Mouse (Mus musculus): ENCODE data around the gene Manbal. TPM values are rescaled to one million over a fixed set of nuclear protein-coding genes. Genes with fewer than 3 reads are reported as not detected.
A peak's percentile ranks its signal among the peaks of the same experiment; 100 is the strongest.

Gene Manbal
- polyA plus RNA-seq, 1 experiment from 2014 or later: 83.7 TPM

DNA sequence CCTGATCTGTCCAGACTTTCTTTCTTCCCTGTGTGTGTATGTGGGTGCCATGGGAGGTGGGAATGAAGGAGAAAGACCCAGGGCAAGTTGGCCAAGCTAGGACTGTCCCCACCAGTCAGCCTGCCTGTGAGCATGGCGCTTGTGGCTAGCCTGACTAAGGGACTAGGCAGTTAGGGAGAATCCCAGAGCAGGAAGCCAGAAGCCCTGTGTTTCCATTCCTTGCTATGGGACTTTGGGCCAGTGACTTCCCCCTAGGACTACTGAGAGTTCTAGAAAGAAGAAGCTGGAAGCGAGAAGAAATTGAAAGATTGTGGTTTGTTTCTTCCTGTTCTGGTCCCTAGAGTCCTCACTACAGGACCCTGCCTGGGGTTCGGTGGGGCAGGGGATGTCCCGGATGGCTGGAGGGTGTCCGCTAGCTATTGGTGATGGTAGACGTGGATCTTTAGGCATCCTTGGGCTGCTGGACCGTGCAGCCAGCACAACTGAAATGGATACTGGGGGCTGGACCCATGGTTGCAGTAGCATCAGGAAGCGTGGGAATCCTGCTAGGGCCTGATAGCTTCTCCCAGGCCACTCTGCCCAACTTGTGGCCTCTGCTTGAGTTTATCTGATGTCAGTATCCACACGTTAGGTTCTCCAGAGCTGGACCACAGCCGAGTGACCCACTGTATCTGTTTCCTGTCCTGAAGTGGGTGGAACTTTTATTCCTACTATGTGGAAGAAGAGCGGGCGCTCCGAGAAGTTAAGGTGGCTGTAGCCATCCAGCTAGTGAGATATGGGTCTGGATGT is 61.2 kb downstream of the Manbal start:
- Histone ChIP-seq H3K27me3 (ENCODE audit: insufficient read depth, low read length) (no peaks in the 10 kb centered on the region), H3K4me1 (ENCODE audit: insufficient read depth, low read length) (peaks cover 54% of the 10 kb centered on the region), H3K4me3 (ENCODE audit: low read length) (no peak overlapping the region), H3K36me3 (ENCODE audit: insufficient read depth, low read length) (peaks cover 3% of the 10 kb centered on the region; the same call in 1 of the 2 replicates), H3K4me2 (replicated peaks; ENCODE audit: low read depth, low read length) (no peak overlapping the region), H3K9ac (replicated peaks; ENCODE audit: low read length) (no peak overlapping the region), H3K9me3 (ENCODE audit: low read length) (no peaks in the 10 kb centered on the region), H3K27ac (ENCODE audit: low read length) (no peak overlapping the region)
- 72% methylated on average over 13 of the region's 13 CpGs for WGBS
- no peak for ATAC-seq (ENCODE audit: low FRiP score, low TSS enrichment)

DNA sequence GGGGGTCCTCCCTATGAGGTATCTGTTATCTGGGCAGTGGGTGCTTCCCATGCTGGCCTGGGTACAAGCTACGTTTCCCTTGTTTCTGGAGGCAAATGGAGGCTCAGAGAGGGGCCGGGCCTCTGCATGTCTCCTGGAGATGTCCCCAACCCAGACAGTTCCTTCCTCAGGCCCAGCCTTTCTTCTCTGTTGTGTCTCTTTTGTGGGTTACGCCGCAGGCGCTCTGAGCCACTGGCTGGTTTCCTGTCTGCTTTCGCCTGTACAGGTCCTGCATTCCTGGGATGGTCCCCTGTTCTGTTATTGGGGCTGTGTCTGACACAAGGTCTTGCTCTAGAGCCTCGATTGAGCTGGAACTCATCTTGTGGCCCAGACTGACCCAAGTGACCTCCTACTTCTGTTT is 62.3 kb downstream of the Manbal start:
- H3K9me3 ChIP-seq (ENCODE audit: low read length): no peaks in the 10 kb centered on the region
- peaks cover 3% of the 10 kb centered on the region; the same call in 1 of the 2 replicates for H3K36me3 ChIP-seq (ENCODE audit: insufficient read depth, low read length)
- H3K9ac ChIP-seq (replicated peaks; ENCODE audit: low read length): no peak overlapping the region
- WGBS: 79% methylated on average over 7 of the region's 7 CpGs
- peaks cover 62% of the 10 kb centered on the region for H3K4me1 ChIP-seq (ENCODE audit: insufficient read depth, low read length)
- H3K27ac ChIP-seq (ENCODE audit: low read length): no peak overlapping the region
- H3K4me3 ChIP-seq (ENCODE audit: low read length): no peak overlapping the region
- H3K4me2 ChIP-seq (replicated peaks; ENCODE audit: low read depth, low read length): no peak overlapping the region
- no peaks in the 10 kb centered on the region for H3K27me3 ChIP-seq (ENCODE audit: insufficient read depth, low read length)
- no peak for ATAC-seq (ENCODE audit: low FRiP score, low TSS enrichment)

DNA sequence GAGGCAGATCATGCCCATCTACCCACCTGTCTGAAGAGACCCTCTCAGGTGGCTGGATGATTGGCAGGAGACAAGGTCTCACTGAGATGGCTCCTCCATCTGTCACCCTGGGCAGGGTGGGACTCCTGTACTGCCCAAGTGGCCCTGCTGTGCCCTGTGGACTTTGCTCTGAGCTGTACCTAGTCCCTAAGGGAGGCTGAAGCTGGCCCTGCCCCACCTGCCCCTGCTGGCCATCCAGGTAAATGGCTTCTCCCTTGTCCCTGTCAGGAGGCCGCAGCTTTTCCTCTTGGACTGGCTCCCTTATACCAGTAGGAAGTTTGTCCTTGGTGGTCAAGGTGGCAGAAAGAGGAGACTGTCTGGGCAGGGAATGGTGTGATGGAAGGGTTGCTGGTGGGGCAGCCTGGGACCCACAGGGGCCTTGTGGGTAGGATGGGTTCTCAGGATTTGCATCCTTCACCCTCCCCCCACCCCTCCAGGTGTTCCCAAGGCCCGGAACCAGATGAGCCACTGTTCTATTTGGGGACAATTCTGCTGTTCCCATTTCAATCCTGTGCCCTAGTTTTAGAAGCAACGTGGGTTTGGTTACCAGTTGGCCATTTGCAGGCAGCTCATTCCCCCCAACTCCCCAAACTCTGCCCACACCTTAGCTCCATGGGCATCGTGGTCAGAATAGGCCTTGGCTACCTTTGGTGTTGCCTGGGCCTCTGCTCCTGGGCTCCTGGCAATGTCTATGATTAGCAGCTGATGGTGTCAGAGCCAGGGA is 63.5 kb downstream of the Manbal start:
- Histone ChIP-seq H3K36me3 (ENCODE audit: insufficient read depth, low read length) (peaks cover 3% of the 10 kb centered on the region; the same call in 1 of the 2 replicates), H3K27ac (ENCODE audit: low read length) (no peak overlapping the region), H3K9ac (replicated peaks; ENCODE audit: low read length) (0 out of 2 replicates have a peak overlapping the region, but pooled peaks have one; percentile 36), H3K27me3 (ENCODE audit: insufficient read depth, low read length) (no peaks in the 10 kb centered on the region), H3K4me2 (replicated peaks; ENCODE audit: low read depth, low read length) (no peak overlapping the region), H3K4me3 (ENCODE audit: low read length) (no peak overlapping the region), H3K9me3 (ENCODE audit: low read length) (no peaks in the 10 kb centered on the region), H3K4me1 (ENCODE audit: insufficient read depth, low read length) (peaks cover 57% of the 10 kb centered on the region)
- no peak for ATAC-seq (ENCODE audit: low FRiP score, low TSS enrichment)
- 80% methylated on average over 4 of the region's 4 CpGs for WGBS

DNA sequence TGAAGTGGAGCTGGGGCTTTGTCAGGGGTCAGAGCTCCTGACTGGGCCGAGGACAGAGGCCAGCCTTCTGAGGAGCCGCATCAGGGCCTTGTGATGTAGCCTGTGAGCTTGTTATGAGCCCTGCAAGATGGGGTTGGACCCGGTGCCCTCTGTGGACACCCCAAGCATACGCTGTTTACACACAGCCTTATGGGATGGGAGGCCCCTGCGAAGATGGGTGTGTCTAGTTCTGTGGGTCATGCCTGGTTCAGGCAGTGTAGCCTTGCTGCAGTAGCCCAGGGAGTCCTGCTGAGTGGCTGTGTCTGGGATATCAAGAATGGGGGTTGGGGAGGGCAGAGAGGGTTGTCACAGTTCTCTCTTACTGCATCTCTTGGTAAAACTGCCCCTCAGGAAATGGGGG is 64.5 kb downstream of the Manbal start:
- no peak for ATAC-seq (ENCODE audit: low FRiP score, low TSS enrichment)
- no peak overlapping the region for H3K27ac ChIP-seq (ENCODE audit: low read length)

DNA sequence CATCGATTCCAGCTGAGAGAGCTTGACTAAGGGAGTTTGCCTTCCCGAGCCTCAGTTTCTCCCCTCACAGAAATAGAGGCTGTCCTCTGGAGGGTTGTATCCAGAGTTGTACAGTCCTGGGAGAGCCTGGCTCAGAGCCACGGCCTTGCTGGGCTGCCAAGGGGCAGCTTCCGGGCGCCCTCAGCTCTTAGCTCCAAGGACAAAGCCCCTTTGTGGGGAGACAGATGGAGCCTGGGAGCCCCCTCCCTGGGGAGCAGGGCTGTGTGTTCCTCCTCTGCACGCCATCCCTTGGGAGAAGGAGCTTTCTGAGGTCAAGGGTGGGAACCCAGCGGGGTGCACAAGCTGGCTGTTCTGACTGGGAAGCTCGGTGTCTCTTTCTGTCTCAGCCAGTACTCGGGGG is 65.1 kb downstream of the Manbal start:
- no peaks in the 10 kb centered on the region for H3K27me3 ChIP-seq (ENCODE audit: insufficient read depth, low read length)
- H3K9ac ChIP-seq (replicated peaks; ENCODE audit: low read length): no peak overlapping the region
- peaks cover 50% of the 10 kb centered on the region for H3K4me1 ChIP-seq (ENCODE audit: insufficient read depth, low read length)
- no peak overlapping the region for H3K4me3 ChIP-seq (ENCODE audit: low read length)
- no peak for ATAC-seq (ENCODE audit: low FRiP score, low TSS enrichment)
- H3K36me3 ChIP-seq (ENCODE audit: insufficient read depth, low read length): peaks cover 9% of the 10 kb centered on the region; the same call in 1 of the 2 replicates
- H3K27ac ChIP-seq (ENCODE audit: low read length): 0 out of 2 replicates have a peak overlapping the region, but pooled peaks have one; percentile 88
- 81% methylated on average over 9 of the region's 9 CpGs for WGBS
- H3K9me3 ChIP-seq (ENCODE audit: low read length): no peaks in the 10 kb centered on the region
- H3K4me2 ChIP-seq (replicated peaks; ENCODE audit: low read depth, low read length): no peak overlapping the region

More for the DNA sequence above, 64.5 kb downstream of the Manbal start:
- 67% methylated on average over 5 of the region's 5 CpGs for WGBS
- H3K27me3 ChIP-seq (ENCODE audit: insufficient read depth, low read length): no peaks in the 10 kb centered on the region
- no peaks in the 10 kb centered on the region for H3K9me3 ChIP-seq (ENCODE audit: low read length)
- H3K4me2 ChIP-seq (replicated peaks; ENCODE audit: low read depth, low read length): no peak overlapping the region
- peaks cover 51% of the 10 kb centered on the region for H3K4me1 ChIP-seq (ENCODE audit: insufficient read depth, low read length)
- peaks cover 5% of the 10 kb centered on the region; the same call in 1 of the 2 replicates for H3K36me3 ChIP-seq (ENCODE audit: insufficient read depth, low read length)
- H3K9ac ChIP-seq (replicated peaks; ENCODE audit: low read length): no peak overlapping the region
- H3K4me3 ChIP-seq (ENCODE audit: low read length): no peak overlapping the region

DNA sequence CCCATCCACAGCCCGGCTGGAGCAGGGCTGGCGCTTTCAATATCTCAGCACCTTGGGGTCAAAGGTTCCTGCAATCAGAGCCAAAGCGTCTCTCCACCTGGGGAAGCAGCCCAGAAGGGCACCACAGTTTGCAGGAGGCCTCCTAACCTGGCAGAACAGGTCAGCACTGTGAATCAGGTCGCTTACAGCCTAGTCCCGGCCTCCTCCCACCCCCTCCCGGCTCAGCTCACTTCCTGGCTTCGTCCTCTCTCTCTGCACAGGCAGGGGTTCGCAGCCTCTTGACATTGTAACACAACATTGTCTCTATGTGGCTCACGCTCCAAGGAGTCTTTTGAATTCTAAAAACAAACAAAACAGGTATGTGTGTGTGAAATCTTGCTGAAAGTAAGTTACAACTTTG is 66.6 kb downstream of the Manbal start:
- peak; percentile 17 for ATAC-seq (ENCODE audit: low FRiP score, low TSS enrichment)
- Histone ChIP-seq H3K9ac (replicated peaks; ENCODE audit: low read length) (no peak overlapping the region), H3K9me3 (ENCODE audit: low read length) (no peaks in the 10 kb centered on the region), H3K4me3 (ENCODE audit: low read length) (no peak overlapping the region), H3K27me3 (ENCODE audit: insufficient read depth, low read length) (no peaks in the 10 kb centered on the region), H3K4me2 (replicated peaks; ENCODE audit: low read depth, low read length) (no peak overlapping the region), H3K36me3 (ENCODE audit: insufficient read depth, low read length) (peaks cover 12% of the 10 kb centered on the region), H3K4me1 (ENCODE audit: insufficient read depth, low read length) (peaks cover 48% of the 10 kb centered on the region), H3K27ac (ENCODE audit: low read length) (peak overlapping the region; percentile 88)
- WGBS: 35% methylated on average over 9 of the region's 9 CpGs

DNA sequence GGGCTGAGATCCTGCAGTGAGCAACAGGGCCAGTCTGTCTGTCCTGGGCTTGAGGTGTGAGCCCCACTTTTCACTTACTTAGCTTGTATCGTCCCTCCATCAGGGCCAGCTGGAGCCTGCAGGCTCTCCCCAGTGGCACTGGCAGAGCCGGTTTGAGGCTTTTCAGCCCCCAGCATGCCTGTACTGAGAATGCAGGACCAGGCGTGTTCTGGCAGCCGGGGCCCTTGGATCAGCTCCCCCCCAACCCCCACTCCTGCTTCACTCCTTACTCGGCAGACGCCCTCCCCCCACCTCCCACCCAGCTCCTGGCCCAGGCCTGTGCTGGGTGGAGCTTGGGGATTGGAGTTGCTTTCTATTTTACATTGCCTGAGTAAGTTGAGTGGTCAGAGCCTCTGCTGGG is 67.1 kb downstream of the Manbal start:
- 25% methylated on average over 6 of the region's 6 CpGs for WGBS
- no peak overlapping the region for H3K4me2 ChIP-seq (replicated peaks; ENCODE audit: low read depth, low read length)

DNA sequence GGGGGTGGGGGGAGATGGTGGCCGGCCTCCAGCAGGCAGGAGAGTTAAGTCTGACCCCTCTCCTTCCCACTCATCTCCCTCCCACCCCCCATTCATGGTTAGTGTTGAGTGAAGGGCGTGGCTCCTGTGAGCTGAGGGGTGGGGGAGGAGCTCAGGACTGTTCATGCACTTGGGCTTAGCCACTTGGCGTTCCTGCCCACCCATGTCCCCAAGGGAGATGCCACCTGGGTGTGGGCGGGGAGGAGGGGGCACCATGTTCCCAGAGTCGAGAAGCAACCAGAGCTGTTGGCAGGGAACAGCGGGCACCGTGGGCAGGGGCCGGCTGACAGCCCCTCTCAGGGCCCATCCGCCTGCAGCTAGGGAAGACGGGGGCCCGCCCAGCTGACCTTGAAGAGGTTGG is 69.1 kb downstream of the Manbal start:
- no peak for ATAC-seq (ENCODE audit: low FRiP score, low TSS enrichment)
- no peak overlapping the region for H3K27ac ChIP-seq (ENCODE audit: low read length)
- H3K4me3 ChIP-seq (ENCODE audit: low read length): no peak overlapping the region
- WGBS: 69% methylated on average over 11 of the region's 11 CpGs
- H3K27me3 ChIP-seq (ENCODE audit: insufficient read depth, low read length): no peaks in the 10 kb centered on the region
- H3K9me3 ChIP-seq (ENCODE audit: low read length): peaks cover 10% of the 10 kb centered on the region
- H3K36me3 ChIP-seq (ENCODE audit: insufficient read depth, low read length): peaks cover 24% of the 10 kb centered on the region
- peaks cover 39% of the 10 kb centered on the region for H3K4me1 ChIP-seq (ENCODE audit: insufficient read depth, low read length)
- H3K4me2 ChIP-seq (replicated peaks; ENCODE audit: low read depth, low read length): no peak overlapping the region
- no peak overlapping the region for H3K9ac ChIP-seq (replicated peaks; ENCODE audit: low read length)

More for the DNA sequence above, 67.1 kb downstream of the Manbal start:
- Histone ChIP-seq H3K4me1 (ENCODE audit: insufficient read depth, low read length) (peaks cover 45% of the 10 kb centered on the region), H3K9me3 (ENCODE audit: low read length) (no peaks in the 10 kb centered on the region), H3K36me3 (ENCODE audit: insufficient read depth, low read length) (peaks cover 12% of the 10 kb centered on the region), H3K27me3 (ENCODE audit: insufficient read depth, low read length) (no peaks in the 10 kb centered on the region), H3K4me3 (ENCODE audit: low read length) (no peak overlapping the region), H3K9ac (replicated peaks; ENCODE audit: low read length) (no peak overlapping the region), H3K27ac (ENCODE audit: low read length) (peak overlapping the region; percentile 88)
- ATAC-seq (ENCODE audit: low FRiP score, low TSS enrichment): peak; percentile 58

DNA sequence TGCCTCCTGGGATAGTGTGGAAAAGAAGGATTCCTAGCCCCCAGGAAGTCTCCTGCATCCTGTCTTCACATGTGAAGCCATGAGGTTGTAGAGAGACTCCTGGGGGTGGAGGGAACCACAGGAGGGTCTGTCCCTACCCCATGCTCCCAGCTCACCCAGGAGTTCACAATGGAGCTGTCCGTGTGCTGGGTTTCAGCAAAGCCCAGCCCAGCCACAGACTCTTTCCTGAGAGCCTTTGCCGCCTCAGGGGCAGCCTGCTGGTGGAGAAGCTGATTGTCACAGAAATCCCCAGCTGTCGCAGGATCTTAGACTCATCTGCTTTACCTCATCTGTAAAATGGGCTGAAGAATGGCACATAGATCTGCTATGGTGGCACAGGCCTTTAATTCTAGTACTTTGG is 69.7 kb downstream of the Manbal start:
- H3K27ac ChIP-seq (ENCODE audit: low read length): no peak overlapping the region
- WGBS: 82% methylated on average over 3 of the region's 3 CpGs
- ATAC-seq (ENCODE audit: low FRiP score, low TSS enrichment): no peak
- H3K9ac ChIP-seq (replicated peaks; ENCODE audit: low read length): no peak overlapping the region
- H3K4me3 ChIP-seq (ENCODE audit: low read length): no peak overlapping the region
- H3K36me3 ChIP-seq (ENCODE audit: insufficient read depth, low read length): peaks cover 28% of the 10 kb centered on the region
- H3K4me2 ChIP-seq (replicated peaks; ENCODE audit: low read depth, low read length): no peak overlapping the region
- no peaks in the 10 kb centered on the region for H3K27me3 ChIP-seq (ENCODE audit: insufficient read depth, low read length)
- H3K4me1 ChIP-seq (ENCODE audit: insufficient read depth, low read length): peaks cover 35% of the 10 kb centered on the region
- H3K9me3 ChIP-seq (ENCODE audit: low read length): peaks cover 10% of the 10 kb centered on the region

DNA sequence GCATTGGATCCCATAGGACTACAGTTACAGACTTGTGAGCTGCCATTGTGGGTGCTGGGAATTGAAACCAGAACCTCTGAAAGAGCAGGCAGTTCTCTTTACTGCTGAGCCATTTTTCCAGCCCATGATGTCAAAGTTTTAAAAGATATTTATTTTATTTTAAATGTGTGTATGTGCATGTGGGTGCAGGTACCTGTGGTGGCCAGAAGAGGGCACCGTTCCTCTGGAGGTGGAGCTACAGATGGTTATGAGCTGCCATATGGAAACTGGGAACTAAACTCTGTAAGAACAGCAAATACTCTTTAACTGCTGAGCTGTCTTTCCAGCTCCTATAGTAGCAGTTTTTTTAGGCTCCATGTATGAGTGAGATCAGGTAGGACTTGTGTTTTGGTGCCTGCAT is 74.0 kb downstream of the Manbal start:
- no peak overlapping the region for H3K4me3 ChIP-seq (ENCODE audit: low read length)
- peaks cover 4% of the 10 kb centered on the region for H3K4me1 ChIP-seq (ENCODE audit: insufficient read depth, low read length)
- no peak overlapping the region for H3K27ac ChIP-seq (ENCODE audit: low read length)
- WGBS: 94% methylated on average over 1 of the region's 1 CpGs
- no peaks in the 10 kb centered on the region for H3K27me3 ChIP-seq (ENCODE audit: insufficient read depth, low read length)
- H3K36me3 ChIP-seq (ENCODE audit: insufficient read depth, low read length): peaks cover 33% of the 10 kb centered on the region
- no peak for ATAC-seq (ENCODE audit: low FRiP score, low TSS enrichment)
- peaks cover 10% of the 10 kb centered on the region for H3K9me3 ChIP-seq (ENCODE audit: low read length)
- no peak overlapping the region for H3K9ac ChIP-seq (replicated peaks; ENCODE audit: low read length)
- H3K4me2 ChIP-seq (replicated peaks; ENCODE audit: low read depth, low read length): no peak overlapping the region
